Mouse (Mus musculus): Measurements from ENCODE around the gene Soga1.

- peak; percentile 83 for TF ChIP-seq CTCF (IDR thresholded peaks at IDR 0.05; ENCODE audit: low read depth)
- TF ChIP-seq EP300 (optimal IDR thresholded peaks at IDR 0.05): no peak
Measured at GRCm38 (mm10) chr2:157116964-157117363, 37.9 kb upstream of the Soga1 start.

Data from stomach, postnatal 0 days (tissue).